Mouse (Mus musculus): Measurements from ENCODE around the gene Cisd3. TPM values are rescaled to one million over a fixed set of nuclear protein-coding genes. Genes with fewer than 3 reads are reported as not detected.
"Not testable (repeated sequence)": the region's sequence is repeated elsewhere in the genome, so short reads cannot be mapped to it uniquely, and the experiment has no call there.

Cisd3 gene
- total RNA-seq, 2 experiments from 2014 or later, result 103 to 108 TPM

DNA sequence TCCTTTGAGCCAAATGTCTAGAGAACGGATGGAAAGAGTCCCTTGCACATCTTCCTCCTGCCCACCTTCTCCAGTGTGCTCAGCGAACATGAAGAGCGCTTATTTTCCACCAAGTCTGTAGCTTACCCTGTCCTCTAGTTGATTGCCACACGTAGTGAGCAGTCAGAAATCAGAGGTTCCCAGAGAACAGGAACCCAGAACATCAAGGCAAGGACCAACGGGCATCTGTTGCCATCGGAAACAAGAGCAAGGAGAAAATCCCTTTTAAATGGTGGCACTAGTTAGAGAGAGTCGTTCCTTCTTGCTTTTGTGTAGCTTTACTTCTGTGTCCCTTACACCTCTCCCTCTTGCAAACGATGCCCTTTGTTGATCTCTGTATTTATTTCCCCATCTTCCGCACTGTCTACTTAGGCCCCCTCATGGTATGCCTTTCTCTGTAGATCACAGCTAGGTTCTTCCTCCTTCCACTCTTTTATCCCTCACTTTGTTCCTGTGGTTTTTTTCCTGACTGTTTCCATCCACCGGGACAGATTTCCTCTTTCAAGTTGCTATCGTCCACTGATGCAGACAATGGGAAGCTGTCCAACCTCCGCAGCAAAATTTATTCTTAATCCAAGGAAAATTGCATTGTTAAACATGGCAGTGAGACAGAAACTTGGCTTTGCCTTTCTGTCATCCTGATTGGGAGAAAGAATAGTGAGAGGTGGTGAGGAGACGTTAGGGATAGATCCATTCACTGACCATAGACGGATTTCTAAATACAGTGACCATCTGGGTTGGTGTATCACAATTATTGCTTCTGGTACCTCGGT, 16.2 kb downstream of the Cisd3 start:
- intact Hi-C loops (cut with DNase I), result loop anchor here (5.0 kb wide), 1 partner anchor 41 kb away; the partner anchor contains the start of gene Pip4k2b
- DNase-seq, result no peak

DNA sequence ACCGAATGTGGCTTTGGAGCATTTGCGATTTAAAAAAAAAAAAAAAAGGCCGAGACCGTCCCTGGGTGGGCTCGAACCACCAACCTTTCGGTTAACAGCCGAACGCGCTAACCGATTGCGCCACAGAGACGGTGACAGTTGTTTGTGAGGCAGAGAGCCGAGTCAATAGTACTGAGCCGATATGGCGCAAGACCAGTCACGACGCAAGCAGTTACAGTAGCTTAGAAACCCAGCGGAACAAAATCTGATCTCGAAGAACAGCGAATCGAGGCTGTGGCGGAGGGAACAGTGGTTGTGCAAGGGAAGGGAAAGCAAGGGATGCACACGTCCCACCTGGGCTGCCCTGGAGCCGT, 16.7 kb downstream of the Cisd3 start:
- intact Hi-C loops (cut with DNase I), result loop anchor here (5.0 kb wide), 1 partner anchor 40 kb away; the partner anchor contains the start of gene Pip4k2b
- DNase-seq, result peak; percentile 84 to 95

- intact Hi-C loops (cut with DNase I), result loop anchor here (5.0 kb wide), 1 partner anchor 39 kb away; the partner anchor contains the start of gene Pip4k2b
- peak; percentile 87 to 99 for DNase-seq
Measured at GRCm38 (mm10) chr11:97703039-97703826, 17.6 kb downstream of the Cisd3 start, which contains the start of gene Psmb3. TSS of gene Psmb3 (plus strand) at chr11:97703399.

GRCm38 (mm10) chr11:97710067-97710466, 24.4 kb downstream of the Cisd3 start:
- intact Hi-C loops (cut with DNase I); DNase-seq: not testable (repeated sequence)

DNA sequence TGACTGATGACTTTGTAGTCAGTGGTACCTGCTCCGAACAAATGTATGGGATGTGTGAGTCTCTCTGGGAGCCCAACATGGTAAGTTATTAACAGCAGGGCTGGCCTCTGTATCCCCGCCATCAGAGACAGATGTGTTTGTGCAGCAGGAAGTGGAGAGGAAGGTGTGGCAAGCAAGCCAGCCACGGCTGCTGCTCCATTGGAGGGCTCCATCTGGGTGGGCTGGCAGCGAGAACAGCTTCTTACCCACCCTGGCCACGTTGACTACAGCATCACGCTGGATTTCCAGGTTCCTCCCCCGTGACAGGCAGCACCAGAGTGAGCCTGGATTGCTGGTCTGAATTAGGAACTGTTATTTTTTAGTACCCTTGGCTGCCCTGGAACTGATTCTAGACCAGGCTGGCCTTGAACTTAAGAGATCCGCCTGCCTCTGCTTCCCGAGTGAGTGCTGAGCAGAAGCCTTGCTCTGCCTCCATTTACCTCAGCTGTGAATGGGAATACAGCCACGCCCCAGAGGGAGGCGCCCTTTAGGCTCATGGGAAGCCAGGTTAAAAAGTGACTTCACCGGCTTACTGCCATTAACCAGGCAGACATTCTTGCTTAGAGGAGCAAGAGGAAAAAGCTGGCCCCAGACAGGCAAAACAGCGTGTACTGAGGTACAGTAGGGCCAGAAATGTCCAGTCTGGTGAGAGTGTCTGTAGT, 25.7 kb downstream of the Cisd3 start:
- intact Hi-C loops (cut with DNase I), result no loop called here
- DNase-seq, result no peak

DNA sequence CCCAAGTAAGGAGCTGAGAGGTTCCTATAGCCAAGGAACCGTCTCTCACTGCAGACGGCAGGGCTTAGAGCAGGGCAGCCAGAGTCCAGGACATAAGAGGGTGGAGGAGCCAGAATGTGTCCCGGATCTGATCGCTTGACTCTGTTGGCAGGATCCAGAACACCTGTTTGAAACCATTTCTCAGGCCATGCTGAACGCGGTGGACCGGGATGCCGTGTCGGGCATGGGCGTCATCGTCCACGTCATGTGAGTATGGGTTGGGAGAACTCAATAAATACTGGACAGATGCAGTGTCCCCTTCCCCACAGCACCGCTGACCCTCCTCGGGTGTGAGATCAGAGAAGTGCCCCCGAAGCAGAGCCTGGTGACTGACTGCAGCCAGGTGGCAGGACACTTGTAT, 26.7 kb downstream of the Cisd3 start:
- intact Hi-C loops (cut with DNase I), result no loop called here
- peak in 1 of 2 experiments; percentile 42 for DNase-seq

DNA sequence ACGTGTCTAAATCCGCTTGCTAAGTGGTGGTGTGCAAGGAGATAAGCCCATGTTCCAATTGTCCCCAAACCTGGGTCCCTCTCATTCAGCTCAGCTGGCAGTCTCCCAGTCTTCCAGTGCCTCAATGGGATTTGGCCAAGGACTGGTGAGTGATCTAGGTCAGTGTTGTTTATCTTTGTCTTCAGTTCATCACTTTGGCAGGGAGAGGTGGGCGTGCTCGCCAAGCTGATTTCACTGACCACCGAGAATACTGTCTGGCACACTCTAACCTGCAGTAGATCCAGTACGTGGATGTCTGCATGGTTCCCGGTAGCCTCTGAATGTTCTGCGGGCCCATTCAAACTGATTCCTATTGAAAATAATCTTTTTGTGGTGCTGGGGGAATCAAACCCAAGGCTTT, 28.3 kb downstream of the Cisd3 start:
- DNase-seq, result peak; percentile 49 to 56
- intact Hi-C loops (cut with DNase I), result no loop called here

DNA sequence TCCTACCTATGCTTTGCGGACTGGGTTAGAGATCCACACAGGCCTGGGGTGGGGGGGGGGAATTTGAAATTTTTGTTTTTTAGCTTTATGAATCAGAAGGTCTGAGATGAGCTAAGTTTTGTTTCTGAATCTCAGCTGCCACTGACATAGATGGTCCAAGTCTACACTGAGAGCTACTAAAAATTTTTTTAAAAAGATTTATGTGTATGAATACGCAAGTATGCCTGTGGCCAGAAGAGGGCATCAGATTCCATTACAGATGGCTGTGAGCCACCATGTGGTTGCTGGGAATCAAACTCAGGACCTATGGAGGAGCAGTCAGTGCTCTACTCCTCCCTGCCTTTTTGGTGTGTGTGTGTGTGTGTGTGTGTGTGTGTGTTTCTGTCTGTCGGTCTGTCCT, 28.7 kb downstream of the Cisd3 start:
- no peak for DNase-seq
- intact Hi-C loops (cut with DNase I), result no loop called here

GRCm38 (mm10) chr11:97714784-97715760, 29.4 kb downstream of the Cisd3 start:
- intact Hi-C loops (cut with DNase I), result no loop called here

DNA sequence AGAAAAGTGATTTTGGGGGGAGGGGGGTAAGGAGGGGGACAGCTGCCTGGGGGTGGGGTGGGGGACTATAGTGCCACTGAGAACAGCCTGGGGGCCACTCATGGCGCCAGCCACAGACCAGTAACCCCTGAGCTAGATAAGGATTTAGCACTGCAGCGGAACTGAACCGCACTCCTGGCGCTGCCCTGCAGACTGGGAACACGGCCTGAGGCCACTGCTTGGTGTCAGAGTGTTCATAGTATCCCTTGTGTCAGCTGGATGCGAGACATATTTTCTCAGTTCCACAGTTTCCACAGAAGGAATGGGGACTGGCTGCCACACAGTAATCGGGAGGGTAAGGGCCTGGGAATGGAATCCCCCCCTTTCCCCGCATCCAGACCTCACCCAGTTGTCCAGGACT, 30.4 kb downstream of the Cisd3 start:
- DNase-seq, result no peak
- intact Hi-C loops (cut with DNase I), result no loop called here

More at GRCm38 (mm10) chr11:97714784-97715760, 29.4 kb downstream of the Cisd3 start:
- peak; percentile 50 to 60 for DNase-seq

- intact Hi-C loops (cut with DNase I), result no loop called here
- no peak for DNase-seq
Measured at GRCm38 (mm10) chr11:97717369-97718280, 32.0 kb downstream of the Cisd3 start.

- intact Hi-C loops (cut with DNase I), result no loop called here
- no peak for DNase-seq
Measured at GRCm38 (mm10) chr11:97718281-97718860, 32.7 kb downstream of the Cisd3 start.

DNA sequence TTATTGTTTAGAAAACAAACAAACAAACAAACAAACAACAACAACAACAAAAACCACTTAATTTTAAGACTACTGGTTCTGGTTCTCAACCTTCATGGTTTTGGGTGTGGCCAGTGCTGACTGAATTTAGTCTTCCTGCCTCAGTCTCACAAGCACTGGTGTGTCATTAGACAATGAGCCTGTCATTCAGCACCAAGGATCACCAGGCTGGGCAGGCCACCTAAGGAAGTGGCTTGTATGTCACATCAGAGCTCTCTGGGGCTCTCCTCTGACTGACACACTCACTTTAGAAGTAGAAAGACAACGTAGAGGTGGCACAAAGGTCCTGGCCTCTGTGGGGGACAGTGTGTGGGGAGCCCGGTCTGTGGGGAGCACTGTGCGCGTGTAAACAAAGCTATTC, 33.4 kb downstream of the Cisd3 start:
- intact Hi-C loops (cut with DNase I), result no loop called here
- no peak for DNase-seq

DNA sequence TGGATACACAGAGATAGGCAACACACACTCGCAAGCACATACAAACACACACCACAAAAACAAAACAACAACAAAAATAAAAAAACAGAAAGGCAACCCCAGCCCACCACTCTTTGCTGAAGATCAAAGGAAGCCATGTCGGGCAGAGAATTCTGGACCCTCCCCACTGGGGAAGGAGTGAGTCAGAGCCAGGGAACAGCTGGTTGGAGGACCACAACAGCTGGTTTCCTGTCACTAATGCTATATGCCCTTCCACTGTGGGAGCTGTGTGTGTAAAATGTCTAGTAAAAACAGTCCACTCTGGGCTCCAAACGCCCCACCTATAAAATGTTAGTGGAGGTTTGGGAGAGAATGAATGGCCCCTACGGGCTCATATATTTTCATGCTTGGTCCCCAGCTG, 35.7 kb downstream of the Cisd3 start:
- intact Hi-C loops (cut with DNase I), result no loop called here

GRCm38 (mm10) chr11:97723709-97724108, 38.1 kb downstream of the Cisd3 start:
- intact Hi-C loops (cut with DNase I), result no loop called here
- DNase-seq, result no peak

More for the DNA sequence above, 35.7 kb downstream of the Cisd3 start:
- DNase-seq, result no peak

- no peak for DNase-seq
- intact Hi-C loops (cut with DNase I), result no loop called here
Measured at GRCm38 (mm10) chr11:97728311-97728710, 42.7 kb downstream of the Cisd3 start.

DNA sequence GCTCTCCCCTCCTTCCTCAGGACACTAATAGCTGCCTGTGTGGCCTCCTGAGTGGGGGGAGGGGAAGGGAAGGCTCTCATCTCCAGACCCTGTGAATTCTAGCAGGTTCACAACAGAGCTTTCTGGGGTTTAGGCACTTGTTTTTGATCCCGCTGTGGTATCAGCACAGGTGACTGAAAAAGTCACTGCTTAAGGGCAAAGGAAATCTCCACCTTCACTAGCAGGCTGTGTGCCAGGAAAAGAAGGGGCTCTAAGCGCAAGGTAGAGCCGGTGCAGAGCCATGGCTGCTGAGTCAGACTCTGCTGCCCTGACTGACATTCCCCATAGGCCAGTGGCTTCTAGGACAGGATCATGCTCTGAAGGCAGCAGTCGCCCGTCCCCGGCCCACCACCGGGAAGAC, 43.1 kb downstream of the Cisd3 start:
- DNase-seq, result no peak
- intact Hi-C loops (cut with DNase I), result no loop called here

DNA sequence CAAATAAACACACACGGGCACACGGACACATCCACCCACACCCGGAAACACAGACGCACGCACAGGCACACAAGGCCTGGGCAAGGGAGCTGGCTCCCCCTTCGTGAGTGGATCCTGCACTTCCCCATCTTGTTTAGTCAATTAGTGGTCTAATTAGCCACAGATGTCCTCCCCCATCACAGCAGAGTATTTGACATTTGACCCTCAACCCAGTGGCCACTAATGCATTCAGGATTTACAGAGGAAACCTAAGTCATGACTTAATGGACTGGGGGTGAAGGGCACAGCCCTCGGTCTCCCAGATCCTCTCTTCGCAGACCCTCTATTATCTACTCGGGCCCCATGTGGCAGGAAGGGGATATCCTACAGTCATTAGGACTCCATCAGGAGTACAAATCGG, 48.1 kb downstream of the Cisd3 start:
- no peak for DNase-seq
- intact Hi-C loops (cut with DNase I), result no loop called here
